Mouse (Mus musculus): ENCODE data around the gene Kcnip3. TPM values are rescaled to one million over a fixed set of nuclear protein-coding genes. Genes with fewer than 3 reads are reported as not detected.
A peak's percentile ranks its signal among the peaks of the same experiment; 100 is the strongest.

Kcnip3 gene
- total and polyA plus RNA-seq, 2 experiments: 0.09 to 0.45 TPM

DNA sequence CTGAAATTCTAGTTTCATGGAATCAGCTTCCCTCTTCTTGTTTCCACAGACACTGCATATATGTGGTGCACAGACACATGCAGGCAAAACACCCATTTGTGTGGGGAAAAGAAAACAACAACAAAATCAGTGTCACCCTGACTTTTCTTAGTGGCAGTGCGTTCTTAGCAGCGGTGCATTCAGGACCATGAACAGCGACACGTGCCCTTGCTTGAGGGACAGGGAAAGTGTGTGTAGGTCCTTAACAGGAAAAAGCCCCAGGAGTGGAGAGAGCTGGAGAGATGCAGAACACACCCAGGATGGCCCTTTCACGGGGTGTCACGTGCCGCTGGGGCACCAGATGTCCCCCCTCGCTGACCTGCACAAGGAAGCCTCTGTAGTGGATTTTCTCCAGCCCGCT is 10.5 kb upstream of the Kcnip3 start:
- no peak overlapping the region for H3K4me3 ChIP-seq (ENCODE audit: insufficient read depth, low read depth, low read length)
- no peaks in the 10 kb centered on the region for H3K36me3 ChIP-seq (ENCODE audit: control insufficient read depth, insufficient read depth, low read length)
- no peaks in the 10 kb centered on the region for H3K4me1 ChIP-seq (ENCODE audit: control insufficient read depth, insufficient read depth, low read length)
- H3K79me2 ChIP-seq (ENCODE audit: control insufficient read depth, insufficient read depth, low read length): no peaks in the 10 kb centered on the region
- no peak overlapping the region for H3K9ac ChIP-seq (ENCODE audit: low read depth, low read length)
- 11% methylated on average over 9 of the region's 9 CpGs for WGBS
- H3K27ac ChIP-seq (replicated peaks; ENCODE audit: insufficient read depth, low read depth, low read length): no peak overlapping the region
- no peak for DNase-seq (ENCODE audit: extremely low read depth, low read depth, low spot score)
- TF ChIP-seq POLR2A (IDR thresholded peaks at IDR 0.05; ENCODE audit: extremely low read depth, insufficient read depth, low read length) (no peak), CTCF (IDR thresholded peaks at IDR 0.05; ENCODE audit: low read depth, low read length) (no peak)
- no peaks in the 10 kb centered on the region; the same call in 1 of the 2 replicates for H3K27me3 ChIP-seq (ENCODE audit: control insufficient read depth, insufficient read depth, low read length)

DNA sequence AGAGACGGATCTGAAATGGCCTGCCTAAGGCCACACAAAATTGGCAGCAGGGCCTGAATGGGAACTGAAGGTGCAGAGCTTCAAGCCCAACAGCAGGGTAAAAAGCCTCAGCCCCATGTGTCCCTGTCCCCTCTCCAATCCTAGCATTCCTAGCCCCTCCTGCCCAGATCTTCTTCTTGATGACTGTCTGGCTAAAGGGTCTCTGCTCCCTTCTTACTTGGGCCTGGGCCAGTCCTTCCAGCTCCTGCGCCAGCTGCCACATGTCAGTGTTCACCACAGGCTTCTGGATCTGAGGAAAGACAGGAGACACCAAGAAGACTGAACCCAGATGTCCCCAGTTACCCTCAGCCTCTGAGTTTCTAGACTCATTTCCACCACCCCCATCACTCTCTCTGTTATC is 9.7 kb upstream of the Kcnip3 start:
- Histone ChIP-seq H3K4me3 (ENCODE audit: insufficient read depth, low read depth, low read length) (no peak overlapping the region), H3K4me1 (ENCODE audit: control insufficient read depth, insufficient read depth, low read length) (no peaks in the 10 kb centered on the region), H3K36me3 (ENCODE audit: control insufficient read depth, insufficient read depth, low read length) (no peaks in the 10 kb centered on the region), H3K79me2 (ENCODE audit: control insufficient read depth, insufficient read depth, low read length) (no peaks in the 10 kb centered on the region), H3K27me3 (ENCODE audit: control insufficient read depth, insufficient read depth, low read length) (no peaks in the 10 kb centered on the region; the same call in 1 of the 2 replicates), H3K9ac (ENCODE audit: low read depth, low read length) (no peak overlapping the region), H3K27ac (replicated peaks; ENCODE audit: insufficient read depth, low read depth, low read length) (no peak overlapping the region)
- DNase-seq (ENCODE audit: extremely low read depth, low read depth, low spot score): no peak
- 90% methylated on average over 2 of the region's 2 CpGs for WGBS
- TF ChIP-seq POLR2A (IDR thresholded peaks at IDR 0.05; ENCODE audit: extremely low read depth, insufficient read depth, low read length) (no peak), CTCF (IDR thresholded peaks at IDR 0.05; ENCODE audit: low read depth, low read length) (no peak)

DNA sequence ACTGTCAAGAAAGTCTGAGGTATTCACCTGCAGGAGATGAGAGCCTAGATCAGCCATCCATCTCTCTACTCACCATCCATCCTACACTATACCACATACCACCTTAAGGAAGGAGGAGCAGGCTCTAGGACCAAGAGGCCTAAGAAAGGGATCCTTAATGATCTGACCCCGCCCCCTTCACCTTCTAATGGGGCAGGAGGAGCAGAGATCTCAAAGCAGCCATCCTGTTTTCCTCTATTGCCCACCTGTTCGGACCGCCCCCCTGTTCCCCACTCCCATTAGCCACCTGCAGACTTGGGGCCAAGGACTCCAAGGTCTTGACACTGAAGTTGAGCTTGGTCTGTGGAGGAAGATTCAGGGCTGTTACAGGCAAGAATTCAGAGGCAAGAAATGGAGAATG is 8.5 kb upstream of the Kcnip3 start:
- no peak for TF ChIP-seq POLR2A (IDR thresholded peaks at IDR 0.05; ENCODE audit: extremely low read depth, insufficient read depth, low read length)
- Histone ChIP-seq H3K27me3 (ENCODE audit: control insufficient read depth, insufficient read depth, low read length) (no peaks in the 10 kb centered on the region; the same call in 1 of the 2 replicates), H3K9ac (ENCODE audit: low read depth, low read length) (no peak overlapping the region), H3K36me3 (ENCODE audit: control insufficient read depth, insufficient read depth, low read length) (no peaks in the 10 kb centered on the region), H3K79me2 (ENCODE audit: control insufficient read depth, insufficient read depth, low read length) (no peaks in the 10 kb centered on the region), H3K27ac (replicated peaks; ENCODE audit: insufficient read depth, low read depth, low read length) (no peak overlapping the region), H3K4me1 (ENCODE audit: control insufficient read depth, insufficient read depth, low read length) (no peaks in the 10 kb centered on the region), H3K4me3 (ENCODE audit: insufficient read depth, low read depth, low read length) (no peak overlapping the region)
- no peak for DNase-seq (ENCODE audit: extremely low read depth, low read depth, low spot score)
- WGBS: 66% methylated on average over 3 of the region's 3 CpGs

DNA sequence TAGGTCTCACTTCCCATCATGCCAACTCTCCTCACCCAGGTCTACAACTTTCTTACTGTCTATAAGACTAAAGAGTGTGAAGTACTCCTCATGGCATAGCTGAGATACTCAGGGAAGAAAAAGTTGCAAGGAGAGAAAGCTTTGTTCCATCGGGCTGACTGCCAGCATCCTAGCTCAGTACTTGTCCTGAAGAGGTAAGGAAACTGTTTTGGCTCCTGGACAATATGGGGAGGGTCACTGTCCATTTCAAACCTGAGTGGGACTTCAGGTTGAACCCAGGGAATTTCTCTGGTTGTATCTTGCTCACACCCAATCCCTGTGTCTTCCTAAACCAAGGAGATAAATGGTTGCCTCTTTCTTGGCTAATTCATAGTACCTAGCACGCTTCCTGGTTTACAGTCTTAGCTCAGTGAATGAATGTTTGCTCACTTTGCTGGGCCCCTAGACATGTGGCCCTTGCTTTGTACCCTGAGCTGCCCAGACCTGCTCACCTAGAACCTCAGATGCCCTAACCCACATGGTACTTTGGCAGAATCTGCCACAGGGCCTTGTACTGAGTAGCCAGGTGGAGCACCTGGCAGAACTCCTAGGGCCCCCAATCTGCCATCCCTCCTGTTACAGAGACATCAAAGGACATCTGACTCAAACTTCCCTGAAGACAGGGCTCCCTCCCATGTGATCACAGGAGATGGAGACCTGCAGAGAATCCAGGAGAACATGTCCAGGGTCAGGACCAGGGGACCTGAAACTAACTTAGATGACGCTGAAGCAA is 3.3 kb upstream of the Kcnip3 start:
- no peak for DNase-seq (ENCODE audit: extremely low read depth, low read depth, low spot score)
- no peak overlapping the region for H3K9ac ChIP-seq (ENCODE audit: low read depth, low read length)
- H3K4me3 ChIP-seq (ENCODE audit: insufficient read depth, low read depth, low read length): no peak overlapping the region
- H3K27me3 ChIP-seq (ENCODE audit: control insufficient read depth, insufficient read depth, low read length): no peaks in the 10 kb centered on the region; the same call in 1 of the 2 replicates
- TF ChIP-seq CTCF (IDR thresholded peaks at IDR 0.05; ENCODE audit: low read depth, low read length) (no peak), POLR2A (IDR thresholded peaks at IDR 0.05; ENCODE audit: extremely low read depth, insufficient read depth, low read length) (no peak)
- no peaks in the 10 kb centered on the region for H3K79me2 ChIP-seq (ENCODE audit: control insufficient read depth, insufficient read depth, low read length)
- WGBS: 90% methylated on average over 3 of the region's 3 CpGs
- H3K4me1 ChIP-seq (ENCODE audit: control insufficient read depth, insufficient read depth, low read length): no peaks in the 10 kb centered on the region
- no peak overlapping the region for H3K27ac ChIP-seq (replicated peaks; ENCODE audit: insufficient read depth, low read depth, low read length)
- H3K36me3 ChIP-seq (ENCODE audit: control insufficient read depth, insufficient read depth, low read length): no peaks in the 10 kb centered on the region

DNA sequence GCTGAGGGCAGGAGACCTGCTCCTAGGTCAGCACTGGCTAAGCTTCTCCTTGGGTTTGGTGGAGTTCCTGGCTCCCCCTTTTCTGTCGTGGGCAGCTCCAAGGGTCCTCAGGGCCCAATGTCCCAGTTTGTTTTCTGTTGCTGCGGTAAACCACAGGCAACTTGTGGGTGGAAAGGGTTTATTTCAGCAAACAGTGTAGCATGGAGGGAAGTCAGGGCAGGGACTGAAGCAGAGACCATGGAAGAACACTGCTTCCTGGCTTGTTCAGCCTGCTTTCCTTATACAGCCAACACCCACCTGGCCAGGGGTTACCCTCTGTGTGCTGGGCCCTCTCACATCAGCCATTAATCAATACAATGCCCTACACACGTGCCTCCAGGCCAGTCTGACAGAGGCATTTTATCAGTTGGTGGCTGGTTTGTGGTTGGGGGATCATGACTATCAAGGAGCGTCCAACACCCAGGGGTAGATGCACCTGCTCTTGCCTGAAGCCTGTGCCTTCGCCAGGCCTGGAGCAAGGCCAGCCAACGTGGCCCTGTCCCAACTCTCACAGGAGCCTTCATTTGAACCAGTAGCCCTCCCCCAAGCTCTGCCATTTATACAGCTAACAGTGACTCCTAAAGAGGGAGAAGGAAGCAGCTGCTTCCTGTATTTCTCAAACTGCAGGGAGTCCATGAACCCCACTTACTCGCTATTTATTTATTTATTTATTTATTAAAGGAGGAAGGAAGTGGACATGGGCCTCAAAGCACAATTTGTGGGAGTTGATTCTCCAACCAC is 2.2 kb upstream of the Kcnip3 start:
- DNase-seq (ENCODE audit: extremely low read depth, low read depth, low spot score): peak; percentile 20

More for the DNA sequence above, 2.2 kb upstream of the Kcnip3 start:
- WGBS: 51% methylated on average over 7 of the region's 7 CpGs
- Histone ChIP-seq H3K4me3 (ENCODE audit: insufficient read depth, low read depth, low read length) (no peak overlapping the region), H3K27me3 (ENCODE audit: control insufficient read depth, insufficient read depth, low read length) (no peaks in the 10 kb centered on the region), H3K27ac (replicated peaks; ENCODE audit: insufficient read depth, low read depth, low read length) (no peak overlapping the region), H3K79me2 (ENCODE audit: control insufficient read depth, insufficient read depth, low read length) (no peaks in the 10 kb centered on the region), H3K4me1 (ENCODE audit: control insufficient read depth, insufficient read depth, low read length) (no peaks in the 10 kb centered on the region), H3K9ac (ENCODE audit: low read depth, low read length) (no peak overlapping the region), H3K36me3 (ENCODE audit: control insufficient read depth, insufficient read depth, low read length) (no peaks in the 10 kb centered on the region)
- TF ChIP-seq POLR2A (IDR thresholded peaks at IDR 0.05; ENCODE audit: extremely low read depth, insufficient read depth, low read length) (no peak), CTCF (IDR thresholded peaks at IDR 0.05; ENCODE audit: low read depth, low read length) (no peak)
